Comparison of ENCODE assay signal across 11 mouse cellular contexts in genomic region chr11:83461462-83462027, GRCm38 (mm10). TPM values are rescaled to one million over a fixed set of nuclear protein-coding genes. Genes with fewer than 3 reads are reported as not detected.
A peak's percentile ranks its signal among the peaks of the same experiment; 100 is the strongest.
DNase-seq lines count a peak whose midpoint lies in the region; ATAC-seq and TF ChIP-seq lines count a peak whose summit lies in the region.
"Had no signal": no experiment of that assay in that cellular context is flagged by ENCODE, and none has a peak within 500 bp of the region (broad histone marks: within the 10 kb centered on the region; RNA-seq: fewer than 3 reads in every experiment).

No protein-coding gene starts in this region.

- H3K4me1 ChIP-seq in cerebellum, adult 2 months (ENCODE audit: control insufficient read depth, insufficient read depth, low read length) = peaks cover 9% of the 10 kb centered on the region; the same call in 1 of the 2 replicates

- intact Hi-C loops in left cerebral cortex, postnatal 4 days (cut with DNase I) = no loop called here
- intact Hi-C loops in left cerebral cortex, adult 2 months (cut with DNase I) = no loop called here

- WGBS in cerebellum, adult 2 months = 66% methylated on average over 10 of the region's 10 CpGs

- no peaks in the 10 kb centered on the region for H3K36me3 ChIP-seq in myocyte (ENCODE audit: control insufficient read depth, insufficient read depth)
- H3K36me3 ChIP-seq: forebrain, embryonic 10.5 days had no signal

- no peak for TF ChIP-seq POLR2A in cerebellum, adult 2 months (IDR thresholded peaks at IDR 0.05; ENCODE audit: borderline replicate concordance, insufficient read depth, low read length)
- no peak for TF ChIP-seq POLR2A in myocyte (IDR thresholded peaks at IDR 0.05; ENCODE audit: insufficient read length, low read depth)

- ATAC-seq in granulocyte monocyte progenitor cell, adult 5-6 weeks (replicated peaks; ENCODE audit: poor library complexity, severe bottlenecking) = peak; percentile 71

- H3ac ChIP-seq in myocyte (ENCODE audit: control insufficient read depth, insufficient read length) = no peak overlapping the region

- no peak for TF ChIP-seq CTCF in cerebellum, adult 2 months (IDR thresholded peaks at IDR 0.05; ENCODE audit: borderline replicate concordance, insufficient read depth, low read depth, low read length)
- TF ChIP-seq CTCF in left cerebral cortex, adult 2 months (IDR thresholded peaks at IDR 0.05) = no peak

- peak in 1 of 2 experiments; percentile 5 for DNase-seq in cerebellum, adult 2 months
- no peak for DNase-seq in cerebellum, adult 8-10 months
- peak; percentile 37 for DNase-seq in left cerebral cortex, postnatal 4 days
- no peak for DNase-seq in left cerebral cortex, adult 2 months (ENCODE audit: extremely low spot score in 1 of 2, low spot score in 2 of 2)
- no peak for DNase-seq in spleen, adult 12 weeks (ENCODE audit: low spot score)
- no peak for DNase-seq in urinary bladder, postnatal 14 days (ENCODE audit: low spot score)

- H3K27me3 ChIP-seq in cerebellum, adult 2 months (ENCODE audit: control insufficient read depth, insufficient read depth, low read length) = no peaks in the 10 kb centered on the region
- no peaks in the 10 kb centered on the region for H3K27me3 ChIP-seq in myocyte (ENCODE audit: control insufficient read depth, insufficient read depth, insufficient read length)

- no peak overlapping the region for H3K27ac ChIP-seq in cerebellum, adult 2 months (ENCODE audit: insufficient read depth, low read length)
- H3K27ac ChIP-seq in left cerebral cortex, adult 2 months = no peak overlapping the region

- H3K4me2 ChIP-seq in myocyte (ENCODE audit: low read depth) = peak overlapping the region; percentile 69

- H3K79me2 ChIP-seq in myocyte (ENCODE audit: control insufficient read depth, insufficient read depth) = no peaks in the 10 kb centered on the region

- H3K4me3 ChIP-seq in cerebellum, adult 2 months (replicated peaks; ENCODE audit: insufficient read depth, low read depth, low read length) = peak overlapping the region; percentile 10
- no peak overlapping the region; the same call in 1 of the 2 replicates for H3K4me3 ChIP-seq in left cerebral cortex, adult 2 months
- peak overlapping the region; percentile 30 for H3K4me3 ChIP-seq in myocyte

TF ChIP-seq in myocyte, 11 proteins besides CTCF, POLR2A, EP300 and RAD21:
- TF ChIP-seq E2F4 (IDR thresholded peaks at IDR 0.05; ENCODE audit: insufficient read depth) (no peak), CEBPB (IDR thresholded peaks at IDR 0.05; ENCODE audit: insufficient read depth, poor library complexity, severe bottlenecking) (no peak), USF1 (IDR thresholded peaks at IDR 0.05; ENCODE audit: low read depth) (no peak), REST (IDR thresholded peaks at IDR 0.05; ENCODE audit: insufficient read depth, insufficient read length) (no peak), TCF3 (IDR thresholded peaks at IDR 0.05; ENCODE audit: insufficient read length, low read depth) (no peak), SRF (IDR thresholded peaks at IDR 0.05; ENCODE audit: control insufficient read depth, insufficient read length, low read depth) (no peak), POLR2AphosphoS2 (IDR thresholded peaks at IDR 0.05; ENCODE audit: insufficient read length, low read depth) (no peak), MAX (IDR thresholded peaks at IDR 0.05; ENCODE audit: low read depth) (no peak), MYOG (IDR thresholded peaks at IDR 0.05; ENCODE audit: control insufficient read depth in 1 of 3, insufficient read depth in 1 of 3, insufficient read length in 2 of 3, low read depth in 2 of 3) (no peak), MYOD1 (IDR thresholded peaks at IDR 0.05; ENCODE audit: control insufficient read depth in 1 of 3, insufficient read length in 2 of 3, low read depth in 2 of 3) (no peak), TCF12 (IDR thresholded peaks at IDR 0.05; ENCODE audit: insufficient read depth, poor library complexity, severe bottlenecking) (no peak)

RNA-seq across cellular contexts. Expression of gene Mmp28, which starts 1.3 kb away (rescaled TPM):
- polyA plus RNA-seq in cerebellum, adult 2 months (2012; rRNA removed) = 4.3 and 4.8 TPM in 2 replicates
- 1 to 10 TPM; 4.3 to 5.1 TPM for total RNA-seq in left cerebral cortex, postnatal 4 days (2021)
- total RNA-seq in left cerebral cortex, adult 2 months (2021) = 1 to 10 TPM; 3.8 to 3.9 TPM
- 6.6 and 11.1 TPM in 2 replicates for total RNA-seq in granulocyte monocyte progenitor cell, adult 5-6 weeks (2014; fragmentation: Nextera tagmentation)
- 5.4 and 5.6 TPM in 2 replicates for total RNA-seq in granulocyte monocyte progenitor cell, adult 5-6 weeks (2017)
- polyA plus RNA-seq in myocyte (2012; fragmentation: generic; extraction: Trizol) = 10.2 TPM

RNA-seq across cellular contexts. Expression of gene Taf15, which starts 11.3 kb away (rescaled TPM):
- polyA plus RNA-seq in cerebellum, adult 2 months (2012; rRNA removed) = 60.0 and 60.1 TPM in 2 replicates
- 10 to 100 TPM; 88.1 to 90.1 TPM for total RNA-seq in left cerebral cortex, postnatal 4 days (2021)
- total RNA-seq in left cerebral cortex, adult 2 months (2021) = 10 to 100 TPM; 71.9 to 74.1 TPM
- total RNA-seq in granulocyte monocyte progenitor cell, adult 5-6 weeks (2014; fragmentation: Nextera tagmentation) = 62.6 and 66.7 TPM in 2 replicates
- 43.8 and 44.1 TPM in 2 replicates for total RNA-seq in granulocyte monocyte progenitor cell, adult 5-6 weeks (2017)
- 74.2 TPM for polyA plus RNA-seq in myocyte (2012; fragmentation: generic; extraction: Trizol)

RNA-seq across cellular contexts. Expression of gene 1700020L24Rik, which starts 24.1 kb away (rescaled TPM):
- 1.5 and 3.1 TPM in 2 replicates for polyA plus RNA-seq in cerebellum, adult 2 months (2012; rRNA removed)
- total RNA-seq in left cerebral cortex, postnatal 4 days (2021) = under 1 TPM in 1 of 2 experiments, not detected in 1; 0.50 TPM
- total RNA-seq in left cerebral cortex, adult 2 months (2021) = not detected
- total RNA-seq in granulocyte monocyte progenitor cell, adult 5-6 weeks (2014; fragmentation: Nextera tagmentation) = 33.2 and 34.9 TPM in 2 replicates
- 79.8 and 113 TPM in 2 replicates for total RNA-seq in granulocyte monocyte progenitor cell, adult 5-6 weeks (2017)
- polyA plus RNA-seq in myocyte (2012; fragmentation: generic; extraction: Trizol) = 12.0 TPM

RNA-seq across cellular contexts. Expression of gene Gas2l2, which starts 32.3 kb away (rescaled TPM):
- polyA plus RNA-seq in cerebellum, adult 2 months (2012; rRNA removed) = 0.16 and 0.22 TPM in 2 replicates
- under 1 TPM; 0.48 to 0.74 TPM for total RNA-seq in left cerebral cortex, postnatal 4 days (2021)
- not detected for total RNA-seq in left cerebral cortex, adult 2 months (2021)
- total RNA-seq in granulocyte monocyte progenitor cell, adult 5-6 weeks (2014; fragmentation: Nextera tagmentation) = 0.13 TPM in 1 of 2 replicates, not detected in the other
- 0.57 TPM in 1 of 2 replicates, not detected in the other for total RNA-seq in granulocyte monocyte progenitor cell, adult 5-6 weeks (2017)
- polyA plus RNA-seq in myocyte (2012; fragmentation: generic; extraction: Trizol) = not detected
- total RNA-seq: hematopoietic stem cell, adult 5-6 weeks had no signal
- polyA plus RNA-seq: forebrain, embryonic 10.5 days; spleen, adult 2 months had no signal

RNA-seq across cellular contexts. Expression of gene Rasl10b, which starts 52.6 kb away (rescaled TPM):
- polyA plus RNA-seq in cerebellum, adult 2 months (2012; rRNA removed) = 121 and 126 TPM in 2 replicates
- 100 to 1,000 TPM; 121 to 122 TPM for total RNA-seq in left cerebral cortex, postnatal 4 days (2021)
- total RNA-seq in left cerebral cortex, adult 2 months (2021) = 100 to 1,000 TPM; 237 to 267 TPM
- not detected in 2 replicates for total RNA-seq in granulocyte monocyte progenitor cell, adult 5-6 weeks (2014; fragmentation: Nextera tagmentation)
- 0.09 and 0.41 TPM in 2 replicates for total RNA-seq in granulocyte monocyte progenitor cell, adult 5-6 weeks (2017)
- 0.36 TPM for polyA plus RNA-seq in myocyte (2012; fragmentation: generic; extraction: Trizol)
- total RNA-seq: hematopoietic stem cell, adult 5-6 weeks had no signal

Comparison
In these comparisons a context has a peak if more than half of its experiments do, and no peak if none do; other contexts are left out.
1. RNA of gene 1700020L24Rik, which starts 24.1 kb away (total RNA-seq): 33.2 to 113 TPM in granulocyte monocyte progenitor cell, adult 5-6 weeks; 0.50 TPM in left cerebral cortex, postnatal 4 days and not detected in left cerebral cortex, adult 2 months; every median in the first group is over 10 times any median in the second.